Mouse (Mus musculus) embryonic fibroblast, embryonic 13.5 days (primary cell): ENCODE data around the gene 9530003J23Rik. TPM values are rescaled to one million over a fixed set of nuclear protein-coding genes. Genes with fewer than 3 reads are reported as not detected.
A peak's percentile ranks its signal among the peaks of the same experiment; 100 is the strongest.

Experiments used
- H3K27ac ChIP-seq: 2 replicates; pipeline ENCODE4 v1.5.1; 2012; ENCODE audit warnings: low read length, control low read depth, inconsistent platforms; ENCODE audit not compliant: insufficient read depth
- H3K4me1 ChIP-seq: 2 replicates; pipeline ENCODE4 v1.6.1; 2011; ENCODE audit warnings: low read length; ENCODE audit not compliant: control insufficient read depth, insufficient read depth
- H3K4me3 ChIP-seq: 2 replicates; pipeline ENCODE4 v1.5.1; 2011; ENCODE audit warnings: mild to moderate bottlenecking, control low read depth, low read length; ENCODE audit not compliant: insufficient read depth
- CTCF ChIP-seq: IDR thresholded peaks from 2 replicates; pipeline ENCODE4 v1.5.1; 2011; ENCODE audit warnings: mild to moderate bottlenecking, control low read depth, low read length, moderate library complexity, borderline replicate concordance; ENCODE audit not compliant: insufficient read depth
- POLR2A ChIP-seq: IDR thresholded peaks from 2 replicates; pipeline ENCODE4 v1.6.1; 2011; ENCODE audit warnings: low read depth, mild to moderate bottlenecking, control low read depth, low read length, moderate library complexity
- polyA plus RNA-seq: library from polyadenylated mRNA; stranded (reverse); fragments of >200 nt; gene quantifications from 2 replicates; pipeline ENCODE4 v1.2.4, GENCODE M21; 2011; ENCODE audit warnings: low read depth; ENCODE audit not compliant: missing spikeins, insufficient read length

9530003J23Rik gene
- polyA plus RNA-seq, 1 experiment = not detected

GRCm38 (mm10) chr10:117226002-117226401 lies 12.5 kb downstream of the 9530003J23Rik start:
- H3K4me1 ChIP-seq = 0 out of 2 replicates have a peak, but pooled peaks cover 3% of the 10 kb centered on the region
- no peak overlapping the region for H3K27ac ChIP-seq

GRCm38 (mm10) chr10:117225094-117225493 lies 13.4 kb downstream of the 9530003J23Rik start:
- H3K27ac ChIP-seq = no peak overlapping the region
- peak overlapping the region; percentile 88 for H3K4me3 ChIP-seq
- H3K4me1 ChIP-seq = 0 out of 2 replicates have a peak, but pooled peaks cover 3% of the 10 kb centered on the region
- TF ChIP-seq POLR2A = 0 out of 2 replicates have a peak, but pooled peaks have one; percentile 24
- TF ChIP-seq CTCF = no peak

More at GRCm38 (mm10) chr10:117226002-117226401, 12.5 kb downstream of the 9530003J23Rik start:
- TF ChIP-seq POLR2A = no peak
- no peak for TF ChIP-seq CTCF
- H3K4me3 ChIP-seq = no peak overlapping the region

- Histone ChIP-seq H3K27ac (peak within 1 kb of the TSS; percentile 87), H3K4me1 (0 out of 2 replicates have a peak, but pooled peaks cover 3% of the 10 kb centered on the region), H3K4me3 (peak within 1 kb of the TSS; percentile 88)
- TF ChIP-seq CTCF = no peak
- peak; percentile 82 for TF ChIP-seq POLR2A
These were observed 14.2 kb downstream of the 9530003J23Rik start, which contains the start of gene Yeats4 for GRCm38 (mm10) chr10:117224102-117224990. Gene Yeats4 (minus strand): TSS chr10:117224507.

- no peak overlapping the region for H3K27ac ChIP-seq
- H3K4me1 ChIP-seq = 0 out of 2 replicates have a peak, but pooled peaks cover 3% of the 10 kb centered on the region
- no peak for TF ChIP-seq CTCF
- TF ChIP-seq POLR2A = no peak
- H3K4me3 ChIP-seq = peak overlapping the region; percentile 88
These were observed 14.8 kb downstream of the 9530003J23Rik start for GRCm38 (mm10) chr10:117223758-117224101.

- TF ChIP-seq CTCF (no peak), POLR2A (no peak)
- Histone ChIP-seq H3K4me1 (0 out of 2 replicates have a peak, but pooled peaks cover 3% of the 10 kb centered on the region), H3K4me3 (no peak overlapping the region; the same call in 1 of the 2 replicates), H3K27ac (no peak overlapping the region)
These were observed 15.7 kb downstream of the 9530003J23Rik start for GRCm38 (mm10) chr10:117222821-117223220.

GRCm38 (mm10) chr10:117218351-117218750 lies 20.2 kb downstream of the 9530003J23Rik start:
- Histone ChIP-seq H3K4me3 (no peak overlapping the region), H3K27ac (no peak overlapping the region), H3K4me1 (no peaks in the 10 kb centered on the region)
- TF ChIP-seq CTCF (no peak), POLR2A (no peak)

- H3K4me1 ChIP-seq = no peaks in the 10 kb centered on the region
- H3K4me3 ChIP-seq = no peak overlapping the region
- TF ChIP-seq POLR2A (no peak), CTCF (no peak)
- no peak overlapping the region for H3K27ac ChIP-seq
These were observed 21.2 kb downstream of the 9530003J23Rik start for GRCm38 (mm10) chr10:117217246-117217840.

- H3K27ac ChIP-seq = no peak overlapping the region
- no peaks in the 10 kb centered on the region for H3K4me1 ChIP-seq
- H3K4me3 ChIP-seq = no peak overlapping the region
- TF ChIP-seq CTCF = peak; percentile 73; the same call in 1 of the 2 replicates
- no peak for TF ChIP-seq POLR2A
These were observed 21.7 kb downstream of the 9530003J23Rik start for GRCm38 (mm10) chr10:117216793-117217192.

GRCm38 (mm10) chr10:117216132-117216495 lies 22.4 kb downstream of the 9530003J23Rik start:
- Histone ChIP-seq H3K4me1 (no peaks in the 10 kb centered on the region), H3K4me3 (no peak overlapping the region), H3K27ac (no peak overlapping the region)
- no peak for TF ChIP-seq CTCF
- no peak for TF ChIP-seq POLR2A
